Mouse (Mus musculus): Measurements from ENCODE around the gene Glyat. TPM values are rescaled to one million over a fixed set of nuclear protein-coding genes. Genes with fewer than 3 reads are reported as not detected.
A peak's percentile ranks its signal among the peaks of the same experiment; 100 is the strongest.

Gene Glyat
- total and polyA plus RNA-seq, 3 experiments: not detected

DNA sequence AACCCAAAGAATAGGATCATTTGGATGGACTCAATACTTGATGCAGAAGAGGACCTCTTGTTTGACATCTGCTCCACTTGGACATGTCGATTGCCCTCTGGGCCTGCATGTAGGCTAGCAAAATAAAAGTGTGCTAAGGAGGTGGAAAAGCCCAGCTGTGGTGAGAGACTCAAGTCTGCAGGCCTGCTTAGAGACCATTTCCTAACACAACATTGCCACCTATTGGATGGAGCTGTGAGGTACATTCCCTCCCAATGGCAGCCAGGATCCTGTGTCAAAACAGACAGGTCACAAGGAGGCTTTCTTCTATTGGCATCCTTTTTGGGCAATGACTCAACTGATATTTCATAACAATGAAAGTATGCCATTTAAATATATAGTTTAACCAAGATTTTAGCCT is 41.2 kb upstream of the Glyat start:
- no peak overlapping the region for H3K9ac ChIP-seq (ENCODE audit: insufficient read depth, low read depth)
- H3K4me1 ChIP-seq (ENCODE audit: control insufficient read depth in 1 of 2, insufficient read depth in 2 of 2): peaks cover 4 to 23% of the 10 kb centered on the region in 2 experiments
- DNase-seq (ENCODE audit: extremely low read depth): peak; percentile 85
- in situ Hi-C loops (cut with MboI; ENCODE audit: low pct_ligation_motif_present, low pct_unique_long_range_greater_than_20kb, low sequenced_read_pairs) (loop anchor here (5.0 kb wide), 1 partner anchor 60 kb away; no protein-coding TSS in a partner anchor), dilution Hi-C loops (cut with MboI; ENCODE audit: extremely low pct_ligation_motif_present, extremely low pct_unique_long_range_greater_than_20kb, low sequenced_read_pairs) (no loop called here)
- H3K4me2 ChIP-seq (ENCODE audit: insufficient read depth, low read depth, poor library complexity, severe bottlenecking): no peak overlapping the region
- no peak overlapping the region for H3K27ac ChIP-seq (ENCODE audit: insufficient read depth, low read depth)
- H3K9me3 ChIP-seq (replicated peaks; ENCODE audit: low read length): no peaks in the 10 kb centered on the region
- TF ChIP-seq POLR2AphosphoS2 (IDR thresholded peaks at IDR 0.05; ENCODE audit: low read depth, low read length) (no peak), EP300 (IDR thresholded peaks at IDR 0.05; ENCODE audit: low read length) (no peak), NRF1 (IDR thresholded peaks at IDR 0.05; ENCODE audit: low read depth, low read length) (no peak), BHLHE40 (IDR thresholded peaks at IDR 0.05; ENCODE audit: low read depth, low read length) (no peak), MAX (IDR thresholded peaks at IDR 0.05; ENCODE audit: low read length) (no peak), MAZ (IDR thresholded peaks at IDR 0.05; ENCODE audit: low read depth, low read length) (no peak), E2F4 (IDR thresholded peaks at IDR 0.05; ENCODE audit: insufficient replicate concordance, low read depth, low read length) (no peak), JUN (IDR thresholded peaks at IDR 0.05; ENCODE audit: insufficient read depth, low read depth, low read length) (no peak), HCFC1 (IDR thresholded peaks at IDR 0.05; ENCODE audit: low read depth, low read length) (no peak), NELFE (IDR thresholded peaks at IDR 0.05; ENCODE audit: low read depth, low read length) (no peak), IRF4 (IDR thresholded peaks at IDR 0.05; ENCODE audit: low read depth, low read length) (no peak), TBP (conservative IDR thresholded peaks at IDR 0.05; ENCODE audit: low read depth, low read length) (no peak), SMC3 (IDR thresholded peaks at IDR 0.05; ENCODE audit: low read depth, low read length) (peak; percentile 95), ZNF384 (IDR thresholded peaks at IDR 0.05; ENCODE audit: low read depth, low read length) (no peak), POLR2A (IDR thresholded peaks at IDR 0.05; ENCODE audit: low read depth, low read length) (0 out of 2 replicates have a peak, but pooled peaks have one; percentile 1), MXI1 (IDR thresholded peaks at IDR 0.05; ENCODE audit: low read depth, low read length) (no peak), KAT2A (IDR thresholded peaks at IDR 0.05; ENCODE audit: insufficient replicate concordance, low read length) (no peak), RAD21 (IDR thresholded peaks at IDR 0.05; ENCODE audit: low read depth, low read length) (peak; percentile 95), ZKSCAN1 (IDR thresholded peaks at IDR 0.05; ENCODE audit: borderline replicate concordance, low read depth, low read length) (no peak), CTCF (conservative IDR thresholded peaks at IDR 0.05 in 1 of 2, IDR thresholded peaks at IDR 0.05 in 1 of 2; ENCODE audit: low read depth in 2 of 2, low read length in 2 of 2) (peak; percentile 54 to 97), ELF1 (IDR thresholded peaks at IDR 0.05; ENCODE audit: low read depth, low read length) (no peak), ZC3H11A (IDR thresholded peaks at IDR 0.05; ENCODE audit: low read depth, low read length) (peak; percentile 50; the same call in 1 of the 2 replicates), SIN3A (IDR thresholded peaks at IDR 0.05; ENCODE audit: low read length) (no peak)
- peaks cover under 1% of the 10 kb centered on the region; the same call in 1 of the 2 replicates for H3K79me2 ChIP-seq (replicated peaks; ENCODE audit: control insufficient read depth, extremely low read depth, insufficient read depth, poor library complexity, severe bottlenecking)
- no peaks in the 10 kb centered on the region for H3K27me3 ChIP-seq (replicated peaks)
- H3K4me3 ChIP-seq (replicated peaks in 1 of 3; ENCODE audit: low read depth in 2 of 3, low read length in 2 of 3, poor library complexity in 1 of 3): no peak overlapping the region
- H3K36me3 ChIP-seq (replicated peaks in 1 of 2; ENCODE audit: control insufficient read depth in 1 of 2, insufficient read depth in 1 of 2, low read length in 1 of 2): peaks cover 17 to 50% of the 10 kb centered on the region in 2 experiments

Measured in CH12.LX (cell line).